Mouse (Mus musculus): ENCODE measurements around the gene Mapk1ip1l.
A peak's percentile ranks its signal among the peaks of the same experiment; 100 is the strongest.

Mapk1ip1l gene

DNA sequence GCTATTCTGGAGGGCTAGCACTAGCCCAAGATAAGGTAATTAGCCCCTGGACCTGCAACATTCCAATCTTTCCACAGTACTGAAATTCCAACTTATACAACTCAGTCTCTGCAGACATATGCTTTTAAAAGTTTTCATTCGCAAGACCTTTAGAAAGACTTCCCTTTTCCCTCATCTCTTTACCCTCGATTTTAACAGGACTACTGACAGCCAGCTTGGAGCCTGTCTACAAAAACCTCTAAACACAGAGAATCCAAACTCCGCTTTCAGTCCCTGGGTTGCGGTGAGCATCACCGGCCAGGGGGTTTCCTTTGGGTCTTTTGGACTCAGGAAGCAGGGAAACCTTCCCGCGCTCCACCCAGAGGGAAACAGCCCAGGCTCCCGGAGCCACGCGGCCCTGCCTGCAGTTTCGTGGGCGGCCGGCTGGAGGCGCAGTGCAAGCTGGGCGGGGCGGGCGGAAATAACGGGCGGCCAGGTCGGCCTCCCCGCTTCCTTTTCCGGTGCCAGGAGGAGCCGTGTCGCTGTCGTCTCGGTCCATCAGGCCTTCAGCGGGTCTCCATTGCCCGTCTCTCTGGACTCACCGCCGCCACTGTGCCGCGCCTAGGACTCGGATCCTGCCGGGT, at the start of gene Mapk1ip1l:
Gene Mapk1ip1l, plus strand, starts transcription at position 482 of the 623 bp plus-strand sequence.
- DNase-seq (ENCODE audit: low spot score): peak; percentile 91

DNA sequence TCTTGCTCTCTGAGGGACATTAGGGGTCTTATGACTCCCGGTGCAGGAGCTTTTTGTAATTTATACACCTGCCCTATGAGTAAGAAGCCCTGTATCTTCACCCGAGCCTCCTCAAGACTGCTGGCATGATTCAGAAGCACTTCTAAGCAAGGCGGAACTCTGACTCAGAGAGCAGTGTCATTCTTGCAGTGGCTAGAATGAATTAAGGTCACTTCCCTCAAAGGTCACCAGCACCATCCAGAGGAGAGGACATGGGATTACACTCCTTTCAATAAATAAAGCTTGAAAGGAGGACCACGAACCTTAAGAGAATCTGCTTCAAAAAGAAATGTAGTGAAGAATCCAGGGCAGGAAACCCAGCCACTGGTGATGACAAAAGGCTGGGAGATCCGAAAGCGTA, 48.2 kb upstream of the Mapk1ip1l start:
- no peak for DNase-seq (ENCODE audit: low spot score)

DNA sequence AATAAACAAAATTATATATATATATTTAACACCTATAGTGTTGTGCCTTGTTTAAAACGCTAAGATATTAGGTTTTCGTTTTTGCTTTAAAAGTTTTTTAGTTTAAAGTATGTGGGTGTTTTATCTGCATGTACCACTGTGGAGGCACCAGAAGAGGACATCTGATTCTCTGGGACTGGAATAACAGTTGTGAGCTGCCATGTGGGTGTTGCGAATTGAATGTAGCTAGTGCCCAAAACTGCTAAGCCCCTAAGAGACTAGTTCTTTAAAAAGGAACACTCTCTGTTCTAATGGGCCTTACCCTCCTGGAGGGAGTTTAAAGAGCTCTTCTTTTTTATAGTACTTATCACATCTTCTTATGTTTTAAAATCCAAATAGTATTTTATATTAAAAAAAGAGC, 33.2 kb upstream of the Mapk1ip1l start:
- no peak for DNase-seq (ENCODE audit: low spot score)

GRCm38 (mm10) chr14:47265829-47266228, 32.2 kb upstream of the Mapk1ip1l start:
- DNase-seq (ENCODE audit: low spot score): no peak

DNA sequence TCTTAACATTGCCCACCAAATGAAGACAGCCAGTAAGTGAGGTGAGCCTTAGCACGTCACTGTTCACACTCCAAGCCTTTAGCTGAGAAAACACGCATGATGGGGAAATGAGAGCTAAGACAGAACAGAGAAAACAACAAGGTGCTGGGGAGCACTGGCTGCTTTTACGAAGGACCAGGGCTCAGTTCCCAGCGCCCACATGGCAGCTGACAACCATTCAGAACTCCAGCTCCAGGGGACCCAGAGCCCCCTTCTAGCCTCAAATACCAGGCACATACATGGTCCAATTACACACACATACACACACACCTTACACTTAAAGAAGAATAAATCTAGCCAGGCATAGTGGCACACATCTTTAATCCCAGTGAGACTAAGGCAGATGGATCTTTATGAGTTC, 29.0 kb upstream of the Mapk1ip1l start:
- no peak for DNase-seq (ENCODE audit: low spot score)

DNA sequence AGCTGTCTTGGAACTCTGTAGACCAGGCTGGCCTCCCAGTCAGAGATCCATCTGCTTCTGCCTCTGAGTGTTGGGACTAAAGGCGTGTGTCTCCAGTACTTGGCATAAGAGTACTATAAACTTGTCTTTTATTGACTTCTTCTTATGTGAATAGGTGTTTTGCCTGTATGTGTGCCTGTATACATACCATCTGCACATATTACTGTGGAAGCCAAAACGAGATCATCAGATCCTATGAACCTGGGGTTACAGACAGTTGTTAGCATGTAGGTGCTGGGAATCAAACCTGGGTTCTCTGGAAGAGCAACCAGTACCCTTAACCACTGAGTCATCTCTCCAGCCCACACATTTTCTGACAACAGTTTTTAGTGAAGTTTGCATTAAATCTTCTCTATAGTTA, 28.4 kb upstream of the Mapk1ip1l start:
- DNase-seq (ENCODE audit: low spot score): no peak

DNA sequence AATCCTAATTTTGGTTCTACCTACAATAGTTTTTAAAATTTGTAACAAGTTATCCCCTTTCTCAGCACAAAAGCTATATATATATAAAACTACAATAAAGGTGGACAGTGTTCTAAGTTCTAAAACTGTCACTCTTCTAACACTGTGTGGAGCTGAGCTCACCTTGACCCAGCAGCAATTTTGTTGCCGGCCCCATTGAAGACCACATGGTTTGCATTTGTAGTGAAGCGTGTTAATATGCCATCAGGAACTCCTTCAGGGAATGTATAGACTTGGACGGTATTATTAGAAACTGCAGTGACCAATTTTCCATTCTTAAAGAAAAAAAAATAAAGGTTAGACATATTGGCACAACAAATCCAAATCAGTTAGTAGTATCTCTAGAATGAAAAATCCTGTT, 24.3 kb upstream of the Mapk1ip1l start:
- no peak for DNase-seq (ENCODE audit: low spot score)

- DNase-seq (ENCODE audit: low spot score): peak; percentile 47
These were observed 22.6 kb upstream of the Mapk1ip1l start for GRCm38 (mm10) chr14:47275417-47275816.

GRCm38 (mm10) chr14:47276036-47276603, 21.9 kb upstream of the Mapk1ip1l start:
- DNase-seq (ENCODE audit: low spot score): peak; percentile 34

DNA sequence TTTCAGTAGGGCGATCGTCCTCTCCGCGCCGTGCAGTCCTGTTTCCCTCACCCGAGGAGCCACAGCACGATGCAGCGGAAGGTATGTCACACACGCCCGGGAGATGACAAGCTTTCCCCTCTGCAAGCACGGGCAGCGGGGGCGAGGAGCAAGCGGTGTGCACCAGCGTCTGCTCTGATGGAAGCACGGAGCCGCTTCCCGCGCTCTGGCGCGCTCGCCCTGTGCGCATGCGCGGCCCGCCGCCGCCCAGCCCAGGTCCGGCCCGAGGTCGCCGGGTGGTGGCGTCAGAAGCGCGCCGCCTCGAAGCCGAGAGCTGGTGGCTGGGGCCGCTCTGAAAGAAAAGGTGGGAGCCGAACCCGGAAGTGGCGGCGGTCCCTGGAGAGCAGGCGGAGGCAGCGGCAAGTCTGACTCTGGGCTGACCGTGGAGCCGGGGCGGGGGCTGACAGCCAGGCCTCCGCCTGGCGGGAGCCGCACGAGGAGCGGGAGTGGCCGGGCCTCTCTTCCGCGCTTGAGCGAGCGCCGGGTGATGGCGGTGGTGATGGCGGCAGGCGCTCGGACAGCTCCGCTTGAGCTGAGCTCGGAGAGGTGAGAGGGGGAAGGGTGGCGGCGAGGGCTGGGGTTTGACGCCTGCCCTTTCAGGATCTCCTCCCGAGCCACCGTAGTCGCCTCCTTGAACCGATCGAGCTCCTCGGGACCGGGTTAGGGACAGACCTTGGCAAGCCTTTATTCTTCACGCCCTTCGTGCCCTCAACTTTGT, 21.3 kb upstream of the Mapk1ip1l start, which contains the start of the genes Wdhd1 and Socs4:
Gene Wdhd1, minus strand, starts transcription at position 221 of the 757 bp plus-strand sequence.
Gene Socs4, plus strand, starts transcription at position 295 of the 757 bp plus-strand sequence.
- DNase-seq (ENCODE audit: low spot score): peak; percentile 95

GRCm38 (mm10) chr14:47279058-47279457, 19.0 kb upstream of the Mapk1ip1l start:
- DNase-seq (ENCODE audit: low spot score): no peak

DNA sequence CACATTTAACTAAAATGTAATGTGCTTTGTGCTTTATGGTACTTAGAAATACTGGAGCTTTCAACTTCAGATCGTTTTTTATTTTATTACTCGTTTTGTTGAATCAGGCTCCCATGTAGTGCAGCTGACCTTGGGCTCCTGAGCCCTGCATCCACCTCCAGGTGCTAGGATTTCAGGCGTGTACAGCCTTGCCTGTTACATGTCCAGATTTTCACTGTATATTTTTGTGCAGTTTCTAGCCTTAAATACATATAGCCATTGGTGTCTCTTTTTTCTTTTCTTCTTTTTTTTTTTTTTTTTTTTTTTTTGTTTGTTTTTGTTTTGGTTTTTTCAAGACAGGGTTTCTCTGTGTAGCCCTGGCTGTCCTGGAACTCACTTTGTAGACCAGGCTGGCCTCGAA, 16.5 kb upstream of the Mapk1ip1l start:
- no peak for DNase-seq (ENCODE audit: low spot score)

DNA sequence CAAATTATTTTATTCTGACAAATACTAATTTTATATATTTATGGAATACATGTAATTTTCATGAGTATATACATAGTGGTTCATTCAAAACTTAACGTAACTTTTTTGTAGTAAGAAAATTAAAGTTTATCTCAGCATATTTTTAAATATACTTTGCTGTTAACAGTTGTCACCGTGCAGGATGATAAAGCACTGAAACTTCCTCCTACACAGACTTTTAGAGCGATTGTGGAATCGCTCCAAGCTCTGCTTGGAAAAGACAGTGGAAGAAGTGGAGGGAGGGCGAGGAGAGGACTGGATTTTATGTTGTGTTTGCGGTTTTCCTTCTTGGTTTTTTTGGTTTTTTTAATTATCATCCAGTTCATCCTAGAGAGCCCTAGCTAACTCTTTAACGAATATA, 14.5 kb upstream of the Mapk1ip1l start:
- DNase-seq (ENCODE audit: low spot score): no peak

DNA sequence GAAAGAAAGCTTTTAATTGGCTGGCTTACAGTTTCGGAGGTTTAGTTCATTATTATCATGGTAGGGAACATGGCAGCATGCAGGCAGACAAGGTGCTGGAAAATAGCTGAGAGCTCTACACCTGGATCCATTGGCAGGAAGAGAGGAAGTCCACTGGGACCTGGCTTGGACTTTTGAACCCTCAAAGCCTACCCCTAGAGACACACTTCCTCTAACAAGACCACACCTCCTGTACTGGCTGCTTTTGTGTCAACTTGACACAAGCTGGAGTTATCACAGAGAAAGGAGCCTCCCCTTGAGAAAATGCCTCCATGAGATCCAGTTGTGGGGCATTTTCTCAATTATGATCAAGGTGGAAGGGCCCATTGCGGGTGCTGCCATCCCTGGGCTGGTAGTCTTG, 12.8 kb upstream of the Mapk1ip1l start:
- DNase-seq (ENCODE audit: low spot score): no peak

- no peak for DNase-seq (ENCODE audit: low spot score)
These were observed 11.9 kb upstream of the Mapk1ip1l start for GRCm38 (mm10) chr14:47286215-47286614.

- no peak for DNase-seq (ENCODE audit: low spot score)
These were observed 11.0 kb upstream of the Mapk1ip1l start for GRCm38 (mm10) chr14:47287021-47287420.

GRCm38 (mm10) chr14:47291772-47292171, 6.3 kb upstream of the Mapk1ip1l start:
- no peak for DNase-seq (ENCODE audit: low spot score)

GRCm38 (mm10) chr14:47294136-47294535, 3.9 kb upstream of the Mapk1ip1l start:
- peak; percentile 30 for DNase-seq (ENCODE audit: low spot score)

DNA sequence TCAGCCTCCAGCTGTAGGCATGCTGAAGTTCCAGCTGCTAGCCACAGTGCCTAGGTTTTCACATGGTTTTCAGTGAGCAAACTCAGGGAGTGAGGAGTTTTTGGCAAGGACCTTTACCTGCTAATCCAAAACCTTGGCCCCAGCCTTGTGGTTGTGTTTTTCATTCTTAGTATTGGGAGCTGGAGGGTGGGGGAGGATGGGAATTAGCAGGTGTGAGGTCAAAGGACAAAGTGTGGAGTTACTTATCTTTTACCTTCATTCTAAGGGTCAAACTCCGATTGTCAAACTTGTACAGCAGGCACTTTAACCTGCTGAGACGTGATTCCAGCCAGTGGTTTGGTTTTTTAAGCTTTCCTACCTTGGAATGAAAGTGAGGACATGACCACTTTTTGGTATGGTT, 1.8 kb upstream of the Mapk1ip1l start:
- no peak for DNase-seq (ENCODE audit: low spot score)

DNA sequence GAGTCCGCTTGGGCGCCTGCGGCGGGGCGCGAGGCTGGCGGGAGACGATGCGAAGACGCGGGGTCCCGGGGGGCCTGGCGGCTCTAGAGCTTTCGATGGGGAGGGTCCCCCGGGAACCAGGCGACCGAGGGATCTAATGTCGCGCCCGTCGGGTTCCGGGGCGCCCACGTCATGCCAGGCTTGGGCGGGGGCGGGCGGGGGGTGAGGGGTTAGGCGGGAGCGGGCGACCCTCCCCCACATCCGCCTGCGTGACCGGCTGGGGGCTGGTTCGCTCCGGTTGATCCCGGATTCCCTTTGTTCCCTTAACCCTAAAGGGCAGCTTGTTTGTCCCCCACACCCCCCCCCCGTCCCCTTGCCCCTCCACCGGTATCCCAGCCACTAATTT, 334 bp downstream of the Mapk1ip1l start:
- peak; percentile 76 for DNase-seq (ENCODE audit: low spot score)

GRCm38 (mm10) chr14:47298819-47299261, 774 bp downstream of the Mapk1ip1l start:
- DNase-seq (ENCODE audit: low spot score): peak; percentile 59

- no peak for DNase-seq (ENCODE audit: low spot score)
These were observed 5.0 kb downstream of the Mapk1ip1l start for GRCm38 (mm10) chr14:47302885-47303680.

Measured in retina, embryonic 14.5 days (tissue).